Mouse (Mus musculus) lung, postnatal 36 days (tissue): ENCODE data around the gene Lactbl1.

ENCODE experiments used
- DNase-seq: peaks from one replicate; pipeline ENCODE4 v3.0.0; 2022; ENCODE audit warnings: mixed read lengths

The Lactbl1 gene

GRCm38 (mm10) chr4:136637563-136638229, 15.3 kb downstream of the Lactbl1 start:
- no peak for DNase-seq

GRCm38 (mm10) chr4:136638230-136638750, 15.9 kb downstream of the Lactbl1 start:
- DNase-seq, result no peak

GRCm38 (mm10) chr4:136638890-136639289, 16.5 kb downstream of the Lactbl1 start:
- DNase-seq, result no peak

GRCm38 (mm10) chr4:136648922-136649479, 26.6 kb downstream of the Lactbl1 start:
- DNase-seq, result peak; percentile 82

- no peak for DNase-seq
Observed at GRCm38 (mm10) chr4:136649480-136650196, 27.2 kb downstream of the Lactbl1 start.

GRCm38 (mm10) chr4:136650261-136650660, 27.8 kb downstream of the Lactbl1 start:
- DNase-seq, result no peak

GRCm38 (mm10) chr4:136651357-136651811, 29.0 kb downstream of the Lactbl1 start:
- peak; percentile 6 for DNase-seq

- no peak for DNase-seq
Observed at GRCm38 (mm10) chr4:136651882-136652527, 29.6 kb downstream of the Lactbl1 start.

- DNase-seq, result no peak
Observed at GRCm38 (mm10) chr4:136652528-136652910, 30.1 kb downstream of the Lactbl1 start.

GRCm38 (mm10) chr4:136653019-136653418, 30.6 kb downstream of the Lactbl1 start:
- DNase-seq, result no peak

GRCm38 (mm10) chr4:136653692-136654234, 31.3 kb downstream of the Lactbl1 start:
- no peak for DNase-seq

GRCm38 (mm10) chr4:136657914-136658313, 35.5 kb downstream of the Lactbl1 start:
- DNase-seq, result no peak

- DNase-seq, result no peak
Observed at GRCm38 (mm10) chr4:136665068-136665467, 42.6 kb downstream of the Lactbl1 start.

GRCm38 (mm10) chr4:136666002-136666401, 43.6 kb downstream of the Lactbl1 start:
- no peak for DNase-seq

- no peak for DNase-seq
Observed at GRCm38 (mm10) chr4:136667757-136668156, 45.3 kb downstream of the Lactbl1 start.

- no peak for DNase-seq
Observed at GRCm38 (mm10) chr4:136672335-136673090, 50.1 kb downstream of the Lactbl1 start.

- DNase-seq, result no peak
Observed at GRCm38 (mm10) chr4:136675439-136675838, 53.0 kb downstream of the Lactbl1 start.

GRCm38 (mm10) chr4:136678480-136678879, 56.1 kb downstream of the Lactbl1 start:
- DNase-seq, result peak; percentile 90

- no peak for DNase-seq
Observed at GRCm38 (mm10) chr4:136679221-136679620, 56.8 kb downstream of the Lactbl1 start.

- DNase-seq, result no peak
Observed at GRCm38 (mm10) chr4:136680641-136681040, 58.2 kb downstream of the Lactbl1 start.

- DNase-seq, result no peak
Observed at GRCm38 (mm10) chr4:136684485-136684884, 62.1 kb downstream of the Lactbl1 start.

GRCm38 (mm10) chr4:136685431-136685869, 63.0 kb downstream of the Lactbl1 start:
- no peak for DNase-seq
